ENCODE assay signal across 9 mouse cellular contexts in genomic region chr17:50684960-50685645, GRCm38 (mm10).
DNase-seq lines count a peak whose midpoint lies in the region; ATAC-seq and TF ChIP-seq lines count a peak whose summit lies in the region.
"Had no signal": no experiment of that assay in that cellular context is flagged by ENCODE, and none has a peak within 500 bp of the region (broad histone marks: within the 10 kb centered on the region; RNA-seq: fewer than 3 reads in every experiment).

No protein-coding gene starts in this region.

- H3K9me3 ChIP-seq in hindbrain, embryonic 16.5 days (ENCODE audit: control insufficient read depth, low read length), result no peaks in the 10 kb centered on the region
- H3K9me3 ChIP-seq in hindbrain, postnatal 0 days (ENCODE audit: low read length), result no peaks in the 10 kb centered on the region
- H3K9me3 ChIP-seq in limb, embryonic 10.5 days (replicated peaks), result no peaks in the 10 kb centered on the region
- H3K9me3 ChIP-seq: liver, embryonic 13.5 days had no signal

- ATAC-seq in hindbrain, embryonic 16.5 days, result peak; percentile 24; the same call in 1 of the 2 replicates
- ATAC-seq in hindbrain, postnatal 0 days, result no peak

- H3K4me3 ChIP-seq in hindbrain, embryonic 16.5 days (ENCODE audit: low read length), result no peak overlapping the region
- no peak overlapping the region for H3K4me3 ChIP-seq in hindbrain, postnatal 0 days (ENCODE audit: low read length)
- H3K4me3 ChIP-seq in limb, embryonic 10.5 days, result no peak overlapping the region
- H3K4me3 ChIP-seq: liver, embryonic 13.5 days had no signal

- H3K27ac ChIP-seq in hindbrain, embryonic 16.5 days (ENCODE audit: low read depth, low read length), result no peak overlapping the region
- H3K27ac ChIP-seq in hindbrain, postnatal 0 days, result no peak overlapping the region
- no peak overlapping the region for H3K27ac ChIP-seq in limb, embryonic 10.5 days
- H3K27ac ChIP-seq: liver, embryonic 13.5 days had no signal

- H3K36me3 ChIP-seq in hindbrain, embryonic 16.5 days (ENCODE audit: control insufficient read depth, insufficient read depth, low read length), result peaks cover 4% of the 10 kb centered on the region; the same call in 1 of the 2 replicates
- H3K36me3 ChIP-seq in hindbrain, postnatal 0 days (ENCODE audit: insufficient read depth, low read length), result peaks cover 14% of the 10 kb centered on the region; the same call in 1 of the 2 replicates
- H3K36me3 ChIP-seq in limb, embryonic 10.5 days, result peaks cover 14% of the 10 kb centered on the region

- no peaks in the 10 kb centered on the region for H3K27me3 ChIP-seq in hindbrain, embryonic 16.5 days (replicated peaks; ENCODE audit: control insufficient read depth, insufficient read depth, low read length)
- no peaks in the 10 kb centered on the region for H3K27me3 ChIP-seq in hindbrain, postnatal 0 days (ENCODE audit: insufficient read depth, low read length)
- H3K27me3 ChIP-seq in limb, embryonic 10.5 days (ENCODE audit: low read depth, poor library complexity, severe bottlenecking), result no peaks in the 10 kb centered on the region
- H3K27me3 ChIP-seq: liver, embryonic 13.5 days had no signal

- WGBS in hindbrain, embryonic 16.5 days, result 66% methylated on average over 7 of the region's 7 CpGs
- WGBS in hindbrain, postnatal 0 days, result 73% methylated on average over 7 of the region's 7 CpGs
- 72% methylated on average over 7 of the region's 7 CpGs for WGBS in limb, embryonic 10.5 days

- H3K9ac ChIP-seq in hindbrain, embryonic 16.5 days (ENCODE audit: low read depth, low read length), result no peak overlapping the region
- no peak overlapping the region for H3K9ac ChIP-seq in hindbrain, postnatal 0 days (replicated peaks; ENCODE audit: low read length)
- H3K9ac ChIP-seq: liver, embryonic 13.5 days had no signal

- no peak for TF ChIP-seq CTCF in hindbrain, postnatal 0 days (IDR thresholded peaks at IDR 0.05; ENCODE audit: low read depth)

- no peak overlapping the region for H3K4me2 ChIP-seq in hindbrain, embryonic 16.5 days (ENCODE audit: low read length)
- H3K4me2 ChIP-seq in hindbrain, postnatal 0 days (ENCODE audit: low read depth, low read length), result no peak overlapping the region
- H3K4me2 ChIP-seq: liver, embryonic 13.5 days had no signal

- H3K4me1 ChIP-seq in hindbrain, embryonic 16.5 days (ENCODE audit: control insufficient read depth, insufficient read depth, low read depth, low read length), result no peaks in the 10 kb centered on the region
- H3K4me1 ChIP-seq in hindbrain, postnatal 0 days (ENCODE audit: insufficient read depth, low read length), result no peaks in the 10 kb centered on the region
- peaks cover 6% of the 10 kb centered on the region for H3K4me1 ChIP-seq in limb, embryonic 10.5 days
- H3K4me1 ChIP-seq: liver, embryonic 13.5 days had no signal

- DNase-seq in hindbrain, postnatal 0 days (ENCODE audit: low spot score), result no peak
- DNase-seq in thymus, postnatal 4 days, result peak; percentile 63
- no peak for DNase-seq in thymus, postnatal 36 days
- peak; percentile 26 for DNase-seq in limb, embryonic 10.5 days (ENCODE audit: low spot score)
- no peak for DNase-seq in gastrocnemius, postnatal 10 days
- no peak for DNase-seq in layer of hippocampus, adult 9-11 months
- DNase-seq: adrenal gland, adult 8-10 months; liver, embryonic 13.5 days had no signal

Comparison
In these comparisons a context has a peak if more than half of its experiments do, and no peak if none do; other contexts are left out.
1. DNase-seq: peak in thymus, postnatal 4 days (single experiment) and limb, embryonic 10.5 days (single experiment); none in hindbrain, postnatal 0 days (single experiment), thymus, postnatal 36 days (0 of 2), gastrocnemius, postnatal 10 days (single experiment) and layer of hippocampus, adult 9-11 months (single experiment).